Mouse (Mus musculus) neutrophil, adult 5-6 weeks (primary cell): ENCODE results near the gene Alpi. TPM values are rescaled to one million over a fixed set of nuclear protein-coding genes. Genes with fewer than 3 reads are reported as not detected.

Source experiments
- ATAC-seq: fragments of 151-379, 151-347 bp; 2 replicates; pipeline ENCODE4 v1.8.0; 2017; ENCODE audit warnings: mild to moderate bottlenecking, moderate TSS enrichment; ENCODE audit not compliant: insufficient number of reproducible peaks, poor library complexity, low FRiP score, severe bottlenecking; ENCODE audit errors: extremely low read depth
- total RNA-seq: library from RNA; stranded (forward); fragments of 200-1000 nt; gene quantifications from 2 replicates; pipeline ENCODE4 v1.2.3, GENCODE M21; 2017

Gene Alpi
- not detected in 2 replicates for total RNA-seq

DNA sequence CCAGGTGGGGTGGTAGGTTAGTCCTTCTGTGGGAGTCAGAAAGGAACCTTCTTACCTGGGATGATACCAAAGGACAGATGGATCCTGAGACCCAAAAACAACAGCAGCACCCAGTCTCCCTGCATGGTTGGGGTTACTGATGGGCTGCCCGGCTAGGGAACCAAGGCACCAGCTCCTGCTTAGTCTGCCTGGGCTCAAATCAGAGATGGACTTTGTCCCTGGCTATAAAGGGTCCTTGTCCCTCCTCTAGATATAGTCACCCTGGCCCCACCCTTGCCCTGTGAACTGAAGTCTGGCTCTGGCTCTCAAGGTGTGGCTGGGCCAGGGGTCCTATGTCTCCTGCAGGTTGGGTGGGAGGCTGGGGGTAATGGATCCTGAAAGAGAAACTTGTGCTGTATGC lies at the start of gene Alpi:
Gene Alpi (minus strand): TSS at position 196 of the 400 bp plus-strand sequence.
- ATAC-seq, result no peak

DNA sequence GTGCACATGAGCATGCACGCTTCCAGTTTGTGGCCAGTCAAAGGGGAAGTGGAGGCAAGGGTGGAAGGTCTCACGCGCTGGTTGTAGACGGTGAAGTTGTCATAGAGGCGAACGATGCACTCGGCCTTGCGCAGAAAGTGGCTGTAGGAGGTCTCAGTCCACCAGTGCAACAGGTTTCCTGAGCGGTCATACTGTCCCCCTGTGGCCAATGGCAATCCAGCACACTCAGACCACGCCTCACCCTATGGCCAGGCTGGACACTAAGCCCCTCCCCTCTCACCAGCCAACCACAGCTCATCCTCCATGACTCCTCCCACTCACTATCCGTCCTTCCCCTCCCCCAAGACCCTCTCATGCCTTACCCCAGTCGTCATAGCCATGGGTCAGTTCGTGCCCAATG lies 48.0 kb upstream of the Alpi start:
- no peak for ATAC-seq

DNA sequence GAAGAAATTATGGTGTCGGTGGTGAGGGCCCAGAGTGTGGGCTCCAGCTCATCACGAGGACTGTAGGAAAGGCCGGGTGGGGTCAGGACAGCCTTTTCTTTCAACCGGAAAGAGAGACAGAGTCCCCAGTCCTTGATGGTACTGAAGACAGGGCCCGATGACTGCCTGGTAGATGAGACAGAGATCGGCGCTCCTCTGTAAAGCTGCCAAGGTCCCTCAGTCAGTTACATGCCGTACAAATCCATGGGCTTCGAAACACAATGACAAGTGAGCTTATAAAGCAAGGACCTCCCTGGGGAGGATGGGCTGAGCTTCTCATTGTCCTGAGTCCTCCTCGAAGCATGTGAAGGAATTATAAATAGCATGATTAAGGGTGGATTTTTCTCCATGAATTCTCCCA lies 41.7 kb upstream of the Alpi start:
- no peak for ATAC-seq

GRCm38 (mm10) chr1:87142456-87142855 lies 41.0 kb upstream of the Alpi start:
- ATAC-seq, result no peak

- ATAC-seq, result no peak
Observed at GRCm38 (mm10) chr1:87141550-87141949, 40.1 kb upstream of the Alpi start.

- no peak for ATAC-seq
Observed at GRCm38 (mm10) chr1:87131803-87132202, 30.4 kb upstream of the Alpi start.

GRCm38 (mm10) chr1:87127206-87128030 lies 26.0 kb upstream of the Alpi start:
- ATAC-seq, result peak; percentile 11; the same call in 1 of the 2 replicates

- ATAC-seq, result no peak
Observed at GRCm38 (mm10) chr1:87124673-87125072, 23.3 kb upstream of the Alpi start, which contains the start of gene Akp3. Gene Akp3, plus strand, starts transcription at chr1:87124973.

DNA sequence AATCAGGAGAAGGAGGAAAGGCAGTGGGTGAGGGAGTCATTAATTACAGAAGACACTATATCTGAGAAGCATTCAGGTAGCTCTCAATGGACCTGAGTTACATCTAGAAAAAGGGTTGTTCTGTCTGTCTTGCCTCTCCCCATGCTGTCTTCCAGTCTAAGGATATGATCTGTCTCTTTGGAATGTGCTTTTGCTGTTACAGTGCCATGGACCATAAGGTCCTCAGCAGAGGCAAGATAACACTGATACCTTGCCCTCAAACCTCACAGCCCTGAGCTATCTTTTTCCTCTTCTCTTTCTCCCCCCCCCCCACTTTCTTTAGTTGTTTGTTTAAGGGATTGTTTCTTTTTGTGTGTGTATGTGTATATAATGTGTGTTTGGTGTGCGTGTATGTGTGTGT lies 13.4 kb upstream of the Alpi start:
- ATAC-seq, result no peak

GRCm38 (mm10) chr1:87111719-87112354 lies 10.4 kb upstream of the Alpi start:
- no peak for ATAC-seq

- no peak for ATAC-seq
Observed at GRCm38 (mm10) chr1:87108564-87108963, 7.2 kb upstream of the Alpi start.

- no peak for ATAC-seq
Observed at GRCm38 (mm10) chr1:87106536-87106935, 5.1 kb upstream of the Alpi start.

DNA sequence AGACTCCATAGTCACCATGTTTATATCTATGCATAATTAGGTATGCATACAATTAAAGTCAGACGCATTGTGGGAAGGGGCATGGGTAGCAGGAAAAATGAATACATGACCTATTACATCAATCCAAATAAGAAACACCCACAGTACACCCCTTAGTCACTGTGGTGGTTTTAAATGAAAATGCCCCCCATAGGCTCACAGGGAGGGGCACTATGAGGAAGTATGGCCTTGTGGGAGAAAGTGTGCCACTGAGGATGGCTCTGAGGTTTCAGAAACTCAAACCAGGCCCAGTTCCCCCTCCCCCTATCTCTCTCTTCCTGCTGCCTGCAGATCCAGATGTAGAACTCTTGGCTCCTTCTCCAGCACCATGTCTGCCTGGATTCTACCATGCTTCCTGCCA lies 2.5 kb upstream of the Alpi start:
- ATAC-seq, result no peak

GRCm38 (mm10) chr1:87102114-87102513 lies 708 bp upstream of the Alpi start:
- ATAC-seq, result no peak

DNA sequence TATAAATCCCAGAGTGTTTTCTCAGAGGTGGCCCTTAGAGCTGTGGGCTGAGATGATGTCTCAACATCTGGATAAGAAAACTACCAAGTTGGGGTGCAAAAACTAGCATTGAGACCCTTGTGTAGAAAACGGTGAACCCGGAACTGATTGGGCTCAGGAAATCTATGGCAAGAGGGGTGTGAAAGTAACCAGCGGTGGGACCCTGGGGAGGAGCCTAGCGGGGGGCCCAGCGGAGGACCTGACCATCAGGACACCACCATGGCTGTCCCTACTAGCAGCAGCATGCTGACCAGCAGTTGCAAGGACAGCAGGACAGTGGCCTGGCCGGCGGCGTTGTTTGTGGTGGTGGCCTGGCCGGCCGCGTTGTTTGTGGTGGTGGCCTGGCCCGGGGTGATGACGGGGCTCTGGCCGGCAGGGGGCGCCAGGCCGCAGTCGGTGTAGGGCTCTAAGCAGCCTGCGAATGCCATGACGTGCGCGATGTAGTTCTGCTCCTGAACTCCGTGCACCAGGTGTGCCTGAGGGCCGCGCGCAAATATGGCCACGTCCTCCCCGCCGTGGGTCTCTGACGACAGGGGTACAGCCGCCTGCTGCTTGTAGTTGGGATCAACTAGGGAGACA lies 2.9 kb downstream of the Alpi start:
- ATAC-seq, result no peak

DNA sequence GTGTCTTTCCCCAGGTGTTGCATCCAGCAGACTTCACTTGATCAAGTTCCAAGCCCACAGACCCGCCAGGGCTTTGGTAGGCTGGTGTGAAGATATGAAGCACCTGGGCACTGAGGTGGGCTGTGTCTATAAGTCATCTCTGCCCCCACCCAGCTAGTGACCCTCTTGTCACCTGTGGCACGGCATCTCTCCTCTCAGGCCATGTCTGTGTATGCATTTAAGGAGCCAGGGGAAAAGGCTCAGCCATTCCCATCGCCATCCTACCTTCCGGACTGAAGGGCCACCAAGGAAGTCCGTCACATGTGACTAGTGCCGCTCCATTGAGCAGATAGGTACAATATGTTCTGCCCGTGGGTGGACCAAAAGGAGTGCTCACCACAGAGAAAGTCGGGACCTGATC lies 5.8 kb downstream of the Alpi start:
- no peak for ATAC-seq

DNA sequence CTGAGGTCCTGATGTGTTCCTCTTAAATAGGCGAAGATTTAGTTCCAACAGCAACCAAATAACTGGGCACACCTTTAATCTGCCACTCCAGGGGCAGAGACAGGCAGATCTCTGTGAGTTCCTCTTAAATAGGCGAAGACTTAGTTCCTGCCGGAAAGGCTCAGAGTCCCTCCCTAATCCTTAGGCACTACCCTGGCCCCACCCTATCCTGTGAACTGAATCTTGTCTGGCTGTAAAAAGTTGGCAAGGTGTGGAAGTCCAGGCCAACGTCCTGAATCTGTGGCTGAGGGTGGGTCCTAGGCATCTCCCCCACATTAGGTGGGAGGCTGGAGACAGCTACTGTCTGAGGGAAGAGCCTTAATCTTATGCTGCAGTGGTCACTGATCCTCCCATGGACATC lies 11.6 kb downstream of the Alpi start, which contains the start of gene Alppl2:
Gene Alppl2 (minus strand): TSS at position 101 of the 400 bp plus-strand sequence.
- ATAC-seq, result no peak

- ATAC-seq, result no peak
Observed at GRCm38 (mm10) chr1:87089251-87089650, 12.2 kb downstream of the Alpi start.

DNA sequence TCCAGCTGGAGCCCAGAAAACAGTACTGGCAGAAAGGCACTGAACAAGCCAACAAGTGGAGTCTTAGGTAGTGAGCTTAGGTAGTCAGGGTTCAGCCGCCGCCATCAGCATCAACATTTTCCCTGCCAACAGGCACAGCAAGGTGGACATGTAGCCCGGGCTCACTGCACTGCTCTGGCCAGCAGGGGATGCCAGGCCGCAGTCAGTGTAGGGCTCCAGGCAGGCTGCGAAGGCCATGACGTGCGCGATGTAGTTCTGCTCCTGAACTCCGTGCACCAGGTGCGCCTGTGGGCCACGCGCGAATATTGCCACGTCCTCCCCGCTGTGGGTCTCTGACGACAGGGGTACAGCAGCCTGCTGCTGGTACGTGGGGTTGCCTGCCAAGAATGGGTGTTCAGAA lies 14.4 kb downstream of the Alpi start:
- ATAC-seq, result no peak

- no peak for ATAC-seq
Observed at GRCm38 (mm10) chr1:87086196-87086595, 15.2 kb downstream of the Alpi start.
